Comparison of ENCODE assay signal across 15 mouse cellular contexts in genomic region chr17:45520136-45520535, GRCm38 (mm10). TPM values are rescaled to one million over a fixed set of nuclear protein-coding genes. Genes with fewer than 3 reads are reported as not detected.
"Had no signal": no experiment of that assay in that cellular context is flagged by ENCODE, and none has a peak within 500 bp of the region (broad histone marks: within the 10 kb centered on the region; RNA-seq: fewer than 3 reads in every experiment).

No protein-coding gene starts in this region.

- H3K9ac ChIP-seq: kidney, embryonic 15.5 days; limb, embryonic 13.5 days; liver, embryonic 14.5 days; midbrain, embryonic 12.5 days; neural tube, embryonic 15.5 days had no signal

- DNase-seq: kidney, postnatal 14 days; lung, adult 18-20 months; right cerebral cortex, adult 18-20 months; right cerebral cortex, postnatal 25 days; thymus, adult 2 months; thymus, postnatal 25 days had no signal

- H3K4me3 ChIP-seq: kidney, embryonic 15.5 days; limb, embryonic 13.5 days; midbrain, embryonic 12.5 days; neural tube, embryonic 15.5 days had no signal

- H3K9me3 ChIP-seq: kidney, embryonic 15.5 days; limb, embryonic 13.5 days; midbrain, embryonic 12.5 days; neural tube, embryonic 15.5 days had no signal

- H3K27ac ChIP-seq: kidney, embryonic 15.5 days; limb, embryonic 13.5 days; liver, embryonic 14.5 days; midbrain, embryonic 12.5 days; neural tube, embryonic 15.5 days; stomach, postnatal 0 days had no signal

- ATAC-seq: midbrain, embryonic 16.5 days had no signal

- H3K4me2 ChIP-seq: kidney, embryonic 15.5 days; limb, embryonic 13.5 days; midbrain, embryonic 12.5 days; neural tube, embryonic 15.5 days had no signal

RNA-seq across cellular contexts. Expression of gene Tcte1, which starts 3.1 kb away (rescaled TPM):
- polyA plus RNA-seq: liver, adult 2 months; liver, embryonic 14.5 days; urinary bladder, adult 2 months had no signal
